Mouse (Mus musculus): ENCODE results near the gene 1700102P08Rik.

DNA sequence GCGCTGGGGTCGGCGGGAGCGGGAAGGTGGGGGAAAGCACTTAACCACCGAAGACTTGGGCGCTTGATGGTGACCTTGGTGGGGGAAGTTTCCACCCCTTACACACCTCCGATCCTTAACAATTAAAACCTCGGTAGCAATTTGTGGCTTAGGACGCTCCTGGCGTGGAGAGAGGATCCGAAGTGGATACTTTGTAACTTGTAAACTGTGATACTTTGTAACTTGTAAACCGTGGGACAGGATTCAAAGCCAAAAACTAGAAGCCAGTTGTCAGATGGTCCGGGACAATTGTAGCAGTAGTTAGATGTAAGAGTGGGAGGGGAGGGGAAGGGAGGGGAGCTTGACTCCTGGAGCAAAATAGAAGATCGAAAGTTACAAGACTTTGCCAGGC lies 44.3 kb upstream of the 1700102P08Rik start:
- TF ChIP-seq CTCF (IDR thresholded peaks at IDR 0.05; ENCODE audit: control insufficient read depth, insufficient read depth, low read length) (no peak), POLR2A (IDR thresholded peaks at IDR 0.05; ENCODE audit: borderline replicate concordance, control insufficient read depth, low read depth, low read length) (no peak)

All from bone marrow, adult 2 months (tissue).